In the genomic region with DNA sequence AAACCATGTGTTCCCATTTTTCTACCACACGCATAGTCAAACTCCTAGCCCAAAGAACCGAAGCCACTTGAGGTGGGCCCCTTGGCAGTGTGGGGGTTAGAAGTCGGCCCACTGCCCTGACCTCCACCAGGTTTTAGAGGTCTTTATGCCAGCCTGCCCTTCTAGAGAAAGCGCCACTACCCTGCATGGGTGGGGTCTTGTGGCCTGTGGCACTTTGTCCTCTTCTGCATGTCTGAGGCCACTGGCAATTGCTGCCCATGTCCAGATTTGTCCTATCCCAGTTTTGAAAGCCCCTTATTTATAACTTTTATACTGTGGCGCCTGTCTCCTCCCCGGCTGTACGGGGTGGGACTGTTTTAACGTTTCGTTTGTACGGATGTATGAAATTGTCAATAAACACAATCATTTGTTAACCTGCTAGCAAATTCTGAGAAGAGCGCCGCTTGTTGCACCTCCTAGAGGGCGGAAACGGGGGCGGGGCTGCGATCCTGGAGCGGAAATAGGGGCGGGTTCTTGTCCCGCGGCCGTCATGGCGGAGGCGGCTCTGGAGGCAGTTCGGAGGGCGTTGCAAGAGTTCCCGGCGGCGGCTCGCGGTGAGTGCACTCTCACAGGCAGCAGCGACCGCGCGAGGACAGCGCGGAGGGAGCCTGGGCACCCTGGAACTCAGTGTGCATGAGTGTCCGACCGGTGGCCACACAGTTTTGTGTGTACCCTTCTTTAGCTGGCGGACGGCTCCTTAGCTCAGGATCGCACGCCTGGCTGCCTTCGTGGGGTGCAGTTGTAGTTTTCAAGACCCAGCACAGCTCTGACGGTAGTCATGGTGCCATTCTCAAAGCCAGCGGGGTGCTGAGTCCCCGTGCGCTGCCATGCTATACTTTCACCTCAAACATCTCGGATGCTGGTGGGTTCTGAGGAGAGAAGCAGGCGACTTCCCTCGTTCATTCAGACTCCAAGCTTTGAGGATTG, we compare ENCODE assay signal across 8 mouse cellular contexts. TPM values are rescaled to one million over a fixed set of nuclear protein-coding genes. Genes with fewer than 3 reads are reported as not detected.
A peak's percentile ranks its signal among the peaks of the same experiment; 100 is the strongest.
DNase-seq lines count a peak whose midpoint lies in the region; ATAC-seq lines count a peak whose summit lies in the region.

A gene (plus strand): TSS at position 500 of the 966 bp plus-strand sequence.
A gene (plus strand): TSS at position 510 of the 966 bp plus-strand sequence.

- H3K9ac ChIP-seq in intestine, embryonic 14.5 days (ENCODE audit: low read length) = peak within 1 kb of the TSS; percentile 84

- H3K27me3 ChIP-seq in intestine, embryonic 14.5 days (replicated peaks; ENCODE audit: control insufficient read depth, insufficient read depth, low read length) = no peaks in the 10 kb centered on the region

- H3K9me3 ChIP-seq in intestine, embryonic 14.5 days (ENCODE audit: control insufficient read depth, low read length) = no peaks in the 10 kb centered on the region

- H3K4me1 ChIP-seq in intestine, embryonic 14.5 days (replicated peaks; ENCODE audit: control insufficient read depth, insufficient read depth, low read length) = peaks cover 12% of the 10 kb centered on the region

- H3K27ac ChIP-seq in intestine, embryonic 14.5 days (ENCODE audit: low read depth) = peak within 1 kb of the TSS; percentile 83

- H3K4me2 ChIP-seq in intestine, embryonic 14.5 days (ENCODE audit: low read length) = peak within 1 kb of the TSS; percentile 73

- 5% methylated on average over 50 of the region's 50 CpGs for WGBS in intestine, embryonic 14.5 days

- intact Hi-C loops in left cerebral cortex, postnatal 14 days (cut with DNase I) = loop anchor here (5.0 kb wide), 1 partner anchor 55 kb away; a partner anchor contains a TSS

- ATAC-seq in intestine, embryonic 14.5 days (replicated peaks; ENCODE audit: low FRiP score, low TSS enrichment, low read depth) = peak; percentile 89

- peaks cover 46% of the 10 kb centered on the region for H3K36me3 ChIP-seq in intestine, embryonic 14.5 days (ENCODE audit: control insufficient read depth, insufficient read depth, low read length)

- DNase-seq in adipocyte (ENCODE audit: low spot score) = peak; percentile 91
- peak; percentile 91 for DNase-seq in embryo, embryonic 10 days (ENCODE audit: low spot score)
- peak; percentile 95 for DNase-seq in gastrocnemius, postnatal 10 days
- DNase-seq in intestine, embryonic 14.5 days (ENCODE audit: low spot score) = peak; percentile 96
- DNase-seq in left cerebral cortex, postnatal 14 days (ENCODE audit: low spot score in 2 of 2) = peak; percentile 81 to 85
- DNase-seq in mesoderm, embryonic 11.5 days (ENCODE audit: low read depth, low spot score) = peak; percentile 85
- DNase-seq in right cerebral cortex, postnatal 36 days (ENCODE audit: low spot score in 2 of 2) = peak; percentile 79
- DNase-seq in yolk sac, embryonic 10.5 days (ENCODE audit: low spot score) = peak; percentile 91

- H3K4me3 ChIP-seq in intestine, embryonic 14.5 days (ENCODE audit: low read depth, low read length) = peak within 1 kb of the TSS; percentile 87

RNA-seq across cellular contexts. Expression of the first gene that starts in this region (rescaled TPM):
- 1 to 10 TPM; 4.1 to 5.3 TPM for total RNA-seq in gastrocnemius, postnatal 10 days (2021)
- polyA plus RNA-seq in intestine, embryonic 14.5 days (2014; fragmentation: Nextera tagmentation; extraction: Ambion mirVana) = 18.9 and 20.1 TPM in 2 replicates
- 1 to 10 TPM; 4.0 to 5.0 TPM for total RNA-seq in left cerebral cortex, postnatal 14 days (2021)

RNA-seq across cellular contexts. Expression of the second gene that starts in this region (rescaled TPM):
- 1 to 10 TPM; 1.1 to 1.2 TPM for total RNA-seq in gastrocnemius, postnatal 10 days (2021)
- 2.2 and 3.0 TPM in 2 replicates for polyA plus RNA-seq in intestine, embryonic 14.5 days (2014; fragmentation: Nextera tagmentation; extraction: Ambion mirVana)
- 1 to 10 TPM; 1.0 to 1.2 TPM for total RNA-seq in left cerebral cortex, postnatal 14 days (2021)

Comparison
In these comparisons a context has a peak if more than half of its experiments do, and no peak if none do; other contexts are left out.
1. Peak in every context shown above with its lines: DNase-seq, ATAC-seq, H3K4me3 ChIP-seq and H3K27ac ChIP-seq.